Mouse (Mus musculus): ENCODE results near the gene Tmem126a. TPM values are rescaled to one million over a fixed set of nuclear protein-coding genes. Genes with fewer than 3 reads are reported as not detected.

Gene Tmem126a
- polyA plus RNA-seq (2014; fragmentation: Illumina TruSeq; extraction: RNeasy Lipid Tissue Mini Kit (QIAGEN cat#74804); ENCODE audit: low read depth, low replicate concordance), result 53.7 TPM

DNA sequence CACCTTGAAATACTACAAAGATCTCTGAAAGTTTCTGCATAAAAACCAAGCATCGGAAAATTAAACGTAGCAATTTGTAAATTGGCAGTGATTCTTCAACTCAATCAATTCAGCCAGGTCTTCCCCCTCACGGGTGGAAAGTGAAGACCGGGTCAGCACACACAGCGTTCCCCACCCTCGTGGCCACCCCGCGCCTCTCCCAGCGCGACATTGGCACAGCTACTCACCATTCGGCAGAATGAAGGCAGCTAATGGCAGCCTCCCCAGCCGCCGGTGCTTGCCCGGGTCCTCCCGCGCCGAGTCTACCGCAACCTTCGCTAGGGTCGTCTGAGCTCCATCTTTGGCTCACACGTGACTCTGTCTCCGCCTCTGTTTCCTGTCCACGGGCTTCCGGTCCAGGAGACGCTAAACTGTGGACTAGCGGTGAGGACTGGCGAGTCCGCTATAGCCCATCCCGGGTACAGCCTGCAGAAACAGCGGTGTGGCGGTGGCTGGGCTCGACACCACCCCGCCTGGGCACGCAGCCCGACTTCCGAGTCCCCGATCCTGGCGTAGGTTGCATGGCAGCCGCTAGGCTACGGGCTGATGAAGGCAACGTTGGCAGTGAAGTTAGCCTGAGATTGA lies at the start of gene Tmem126a:
Tmem126a (minus strand) TSS at position 385 of the 624 bp plus-strand sequence.

DNA sequence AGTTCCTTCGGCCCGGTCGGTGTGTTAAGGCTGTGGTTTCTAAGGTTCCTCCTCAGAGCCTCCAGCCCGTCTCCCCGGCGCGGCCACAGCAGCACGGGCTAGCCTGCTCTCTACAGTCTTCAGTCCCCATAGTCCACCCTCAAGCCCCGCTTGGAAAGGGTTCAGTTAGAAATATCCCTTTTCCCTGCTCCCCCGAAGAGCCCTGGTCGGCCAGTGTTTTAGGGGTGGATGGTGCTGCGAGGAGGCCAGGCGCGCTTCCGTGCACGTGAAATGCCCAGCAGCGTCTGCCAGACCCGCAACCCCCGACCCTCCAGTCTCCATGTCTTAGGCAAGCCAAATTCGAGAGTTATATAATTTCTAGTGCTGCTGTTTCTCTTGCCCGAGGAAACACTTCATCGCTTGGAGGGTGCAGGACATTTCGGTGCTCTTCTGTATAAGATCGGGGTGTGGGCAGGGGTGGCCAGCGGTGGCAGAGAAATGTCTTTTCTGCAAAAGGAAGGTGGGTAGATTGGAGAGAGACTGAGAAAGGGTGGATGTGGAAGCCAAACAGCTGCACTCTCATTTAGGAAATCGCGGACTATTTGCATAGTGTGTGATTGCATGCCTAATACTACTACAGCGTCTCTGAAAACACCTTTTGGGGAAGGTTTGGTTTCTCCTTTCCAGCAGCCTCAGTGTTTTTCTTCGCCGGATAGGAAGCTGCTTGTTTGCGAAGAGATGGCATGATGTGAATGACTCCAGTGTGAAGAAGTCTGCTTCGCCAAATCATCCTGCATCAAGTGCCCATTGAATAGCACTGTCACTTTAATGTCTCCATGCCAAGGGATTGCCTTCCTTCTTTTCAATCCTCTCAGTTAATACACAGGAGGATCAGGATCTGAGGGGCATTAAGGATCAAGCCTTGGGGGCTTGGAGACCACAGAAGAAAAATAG lies 19.6 kb upstream of the Tmem126a start, which contains the start of gene Dlg2:
Dlg2 (plus strand) TSS at position 360 of the 933 bp plus-strand sequence.

DNA sequence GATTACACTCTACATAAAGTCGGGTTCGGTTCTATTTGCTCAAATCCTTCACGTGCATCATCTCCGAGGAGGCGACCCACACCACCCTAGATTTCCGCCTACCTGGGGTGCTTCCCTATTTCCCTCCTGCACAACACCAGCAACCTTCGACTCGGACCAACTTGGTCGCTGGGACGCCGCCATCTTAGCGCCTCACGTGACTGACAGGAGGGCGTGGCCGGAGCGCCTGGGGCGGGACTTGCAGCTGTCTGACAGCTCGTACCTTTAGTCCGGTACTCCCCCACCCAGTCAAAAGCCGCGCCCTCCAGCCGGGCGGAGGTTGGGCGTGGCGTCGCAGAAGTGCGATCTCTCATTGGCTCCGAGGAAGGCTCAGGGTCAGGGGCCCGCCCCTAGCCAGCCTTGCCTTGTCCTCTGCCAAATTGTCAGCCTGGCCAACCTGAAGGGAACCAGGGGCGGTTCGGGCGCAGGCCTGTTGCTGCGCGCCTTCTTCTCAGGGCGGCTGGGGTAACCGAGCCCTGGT lies 18.8 kb upstream of the Tmem126a start, which contains the start of gene Tmem126b:
Tmem126b (minus strand) TSS at position 209 of the 520 bp plus-strand sequence.

DNA sequence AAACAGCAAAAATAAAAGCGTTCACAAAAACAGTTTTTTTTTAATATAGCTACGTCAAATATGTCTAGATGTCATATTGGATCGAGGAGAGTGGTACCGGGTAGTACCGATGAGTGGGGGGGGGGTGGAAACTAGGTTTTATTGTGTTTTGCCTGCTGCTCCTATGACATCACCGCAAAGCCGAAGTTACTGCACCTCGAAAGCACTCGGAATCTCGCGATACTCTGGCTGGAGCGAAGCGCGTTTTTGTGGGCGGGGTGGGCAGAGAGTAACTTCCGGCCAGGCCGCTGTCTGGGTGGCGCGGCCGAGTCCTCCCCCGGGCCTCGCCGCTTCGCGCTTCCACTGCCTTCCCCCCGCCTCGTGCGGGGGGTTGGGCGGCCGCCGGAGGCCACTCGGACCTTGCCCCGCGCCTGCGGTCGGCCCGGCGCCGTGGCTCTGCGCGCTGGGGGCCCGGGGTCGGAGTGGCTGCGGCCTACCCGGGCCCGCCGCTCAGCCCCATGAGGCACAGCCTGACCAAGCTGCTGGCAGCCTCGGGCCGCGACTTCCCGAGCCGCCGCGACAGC lies 14.4 kb downstream of the Tmem126a start, which contains the start of gene Crebzf:
Crebzf (plus strand) TSS at position 212 of the 563 bp plus-strand sequence.

DNA sequence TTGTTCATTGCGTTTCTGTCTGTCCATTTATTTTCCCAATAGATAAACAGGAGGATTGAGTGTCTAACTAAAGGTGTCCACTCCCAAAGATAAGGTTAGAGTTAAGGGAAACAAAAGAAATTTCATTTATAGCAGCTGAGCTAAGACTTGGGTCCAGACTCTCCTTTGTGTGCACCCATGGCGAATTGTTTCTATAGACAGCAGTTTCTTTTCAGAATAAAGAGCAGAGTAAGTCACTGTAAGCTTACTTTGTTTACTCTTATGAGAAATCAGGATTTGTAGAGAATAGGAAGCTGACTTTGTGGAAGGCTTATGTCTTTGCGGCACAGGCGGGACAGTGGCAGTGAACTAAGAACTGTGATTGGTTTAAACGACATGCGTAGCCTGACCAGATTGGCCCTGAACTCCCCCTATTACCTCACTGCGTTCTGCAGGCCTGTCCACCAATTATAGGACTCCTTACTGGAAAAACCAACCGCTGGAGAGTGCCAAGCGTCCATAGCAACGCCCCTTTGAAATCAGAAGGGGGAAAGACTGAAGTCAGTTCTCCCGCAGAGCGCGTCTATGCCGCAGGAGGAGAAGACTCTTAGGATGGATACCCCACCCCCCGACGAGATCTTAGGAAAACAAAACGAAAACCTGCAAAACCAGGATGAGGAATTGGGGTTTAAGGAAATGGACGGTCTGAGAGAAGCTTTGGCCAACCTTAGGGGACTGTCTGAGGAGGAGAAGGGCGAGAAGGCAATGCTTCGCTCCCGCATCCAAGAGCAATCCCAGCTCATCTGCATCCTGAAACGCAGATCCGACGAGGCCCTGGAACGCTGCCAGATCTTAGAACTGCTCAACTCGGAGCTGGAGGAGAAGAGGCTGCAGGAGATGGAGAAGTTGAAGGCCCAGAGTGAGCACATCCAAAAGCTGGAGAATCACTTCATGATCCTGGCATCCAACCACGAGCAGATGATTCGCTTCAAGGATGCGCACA lies 30.7 kb downstream of the Tmem126a start, which contains the start of gene Ccdc89:
Ccdc89 (plus strand) TSS at position 558 of the 982 bp plus-strand sequence.

Other genes with a start within 250 kb of the Tmem126a start
- gene Ccdc83, start 191.5 kb downstream of the Tmem126a start, polyA plus RNA-seq (2014; fragmentation: Illumina TruSeq; extraction: RNeasy Lipid Tissue Mini Kit (QIAGEN cat#74804); ENCODE audit: low read depth, low replicate concordance), result 340 TPM
- gene Sytl2, start 155.0 kb downstream of the Tmem126a start, polyA plus RNA-seq (2014; fragmentation: Illumina TruSeq; extraction: RNeasy Lipid Tissue Mini Kit (QIAGEN cat#74804); ENCODE audit: low read depth, low replicate concordance), result 5.2 TPM
- 70.6 TPM for gene Ccdc89, start 30.7 kb downstream of the Tmem126a start, polyA plus RNA-seq (2014; fragmentation: Illumina TruSeq; extraction: RNeasy Lipid Tissue Mini Kit (QIAGEN cat#74804); ENCODE audit: low read depth, low replicate concordance)
- 49.3 TPM for gene Crebzf, start 14.5 kb downstream of the Tmem126a start, polyA plus RNA-seq (2014; fragmentation: Illumina TruSeq; extraction: RNeasy Lipid Tissue Mini Kit (QIAGEN cat#74804); ENCODE audit: low read depth, low replicate concordance)
- gene Tmem126b, start 18.8 kb upstream of the Tmem126a start, polyA plus RNA-seq (2014; fragmentation: Illumina TruSeq; extraction: RNeasy Lipid Tissue Mini Kit (QIAGEN cat#74804); ENCODE audit: low read depth, low replicate concordance), result 7.1 TPM
- gene Dlg2, start 19.4 kb upstream of the Tmem126a start, polyA plus RNA-seq (2014; fragmentation: Illumina TruSeq; extraction: RNeasy Lipid Tissue Mini Kit (QIAGEN cat#74804); ENCODE audit: low read depth, low replicate concordance), result 53.4 TPM

Data from testis, adult 10 weeks (tissue).